Mouse (Mus musculus) E14TG2a.4 (cell line): ENCODE results near the gene Stac3.

Source experiments
- CTCF ChIP-seq: conservative IDR thresholded peaks from 2 replicates; pipeline ENCODE4 v1.5.1; 2014; ENCODE audit warnings: low read length
- NANOG ChIP-seq: IDR thresholded peaks from 2 replicates; pipeline ENCODE4 v1.6.1; 2014; ENCODE audit warnings: borderline replicate concordance, low read length, mixed read lengths
- POU5F1 ChIP-seq: IDR thresholded peaks from 2 replicates; pipeline ENCODE4 v1.6.1; 2014; ENCODE audit warnings: low read length, borderline replicate concordance

- TF ChIP-seq CTCF: no peak
- no peak for TF ChIP-seq NANOG
- TF ChIP-seq POU5F1: no peak
Measured at GRCm38 (mm10) chr10:127531548-127531947, 30.1 kb downstream of the Stac3 start.
